Comparison of ENCODE assay signal across 8 mouse cellular contexts in genomic region chr12:3572581-3573397, GRCm38 (mm10). TPM values are rescaled to one million over a fixed set of nuclear protein-coding genes. Genes with fewer than 3 reads are reported as not detected.
DNase-seq lines count a peak whose midpoint lies in the region; ATAC-seq and TF ChIP-seq lines count a peak whose summit lies in the region.

No protein-coding gene starts in this region.

- TF ChIP-seq CTCF in C2C12 (IDR thresholded peaks at IDR 0.05; ENCODE audit: control insufficient read depth, insufficient read depth, insufficient read length): no peak
- TF ChIP-seq CTCF in lung, embryonic 14.5 days (IDR thresholded peaks at IDR 0.05; ENCODE audit: low read depth): no peak

- H3K4me2 ChIP-seq in heart, embryonic 14.5 days (ENCODE audit: low read length): peak overlapping the region; percentile 90
- H3K4me2 ChIP-seq in lung, embryonic 14.5 days: peak overlapping the region; percentile 70
- H3K4me2 ChIP-seq in neural tube, embryonic 14.5 days (ENCODE audit: low read depth, low read length): peak overlapping the region; percentile 75

- H3K79me3 ChIP-seq in C2C12 (ENCODE audit: low read depth): no peaks in the 10 kb centered on the region

- no peaks in the 10 kb centered on the region for H3K27me3 ChIP-seq in C2C12 (ENCODE audit: control insufficient read depth, insufficient read depth, insufficient read length)
- H3K27me3 ChIP-seq in heart, embryonic 14.5 days (ENCODE audit: control insufficient read depth, insufficient read depth, low read length): no peaks in the 10 kb centered on the region
- no peaks in the 10 kb centered on the region for H3K27me3 ChIP-seq in lung, embryonic 14.5 days (ENCODE audit: insufficient read depth, low read length)
- no peaks in the 10 kb centered on the region for H3K27me3 ChIP-seq in neural tube, embryonic 14.5 days (ENCODE audit: control insufficient read depth, insufficient read depth, low read length)

- H3ac ChIP-seq in C2C12 (ENCODE audit: control insufficient read depth, insufficient read length, low read depth): peak overlapping the region; percentile 76

- peaks cover 9% of the 10 kb centered on the region for H3K79me2 ChIP-seq in C2C12 (ENCODE audit: control insufficient read depth, insufficient read depth)

- peak; percentile 77 for DNase-seq in ZHBTc4 (ENCODE audit: low read depth, low spot score)
- peak; percentile 71 for DNase-seq in embryo, embryonic 10.5 days (ENCODE audit: low spot score)
- DNase-seq in kidney, postnatal 25 days: peak; percentile 62 to 88
- DNase-seq in lung, embryonic 14.5 days: peak; percentile 70
- DNase-seq in thymus, postnatal 4 days: peak; percentile 84

- peak overlapping the region; percentile 52 for H3K4me3 ChIP-seq in C2C12 (ENCODE audit: insufficient read depth, poor library complexity, severe bottlenecking)
- peak overlapping the region; percentile 83 to 93 for H3K4me3 ChIP-seq in heart, embryonic 14.5 days (ENCODE audit: control insufficient read depth in 1 of 2, insufficient read depth in 1 of 2, low read depth in 1 of 2, low read length in 2 of 2)
- peak overlapping the region; percentile 84 for H3K4me3 ChIP-seq in lung, embryonic 14.5 days (ENCODE audit: low read depth, low read length)
- H3K4me3 ChIP-seq in neural tube, embryonic 14.5 days (ENCODE audit: low read depth, low read length): peak overlapping the region; percentile 90

- H3K9ac ChIP-seq in heart, embryonic 14.5 days (ENCODE audit: low read length): peak overlapping the region; percentile 88
- peak overlapping the region; percentile 83 for H3K9ac ChIP-seq in lung, embryonic 14.5 days
- peak overlapping the region; percentile 95 for H3K9ac ChIP-seq in neural tube, embryonic 14.5 days (replicated peaks; ENCODE audit: low read depth, low read length)

- 2% methylated on average over 53 of the region's 53 CpGs for WGBS in heart, embryonic 14.5 days
- under 1% methylated on average over 53 of the region's 53 CpGs for WGBS in lung, embryonic 14.5 days
- under 1% methylated on average over 48 of the region's 53 CpGs for WGBS in neural tube, embryonic 14.5 days

- no peaks in the 10 kb centered on the region for H3K9me3 ChIP-seq in heart, embryonic 14.5 days (ENCODE audit: control insufficient read depth, low read length)
- H3K9me3 ChIP-seq in lung, embryonic 14.5 days (ENCODE audit: low read depth, low read length): no peaks in the 10 kb centered on the region
- no peaks in the 10 kb centered on the region for H3K9me3 ChIP-seq in neural tube, embryonic 14.5 days (ENCODE audit: control insufficient read depth, low read length)

- H3K36me3 ChIP-seq in C2C12 (ENCODE audit: control insufficient read depth, insufficient read depth): no peaks in the 10 kb centered on the region
- H3K36me3 ChIP-seq in heart, embryonic 14.5 days (ENCODE audit: control insufficient read depth, insufficient read depth, low read length): no peaks in the 10 kb centered on the region
- no peaks in the 10 kb centered on the region for H3K36me3 ChIP-seq in lung, embryonic 14.5 days (ENCODE audit: insufficient read depth)
- no peaks in the 10 kb centered on the region for H3K36me3 ChIP-seq in neural tube, embryonic 14.5 days (ENCODE audit: control insufficient read depth, insufficient read depth, low read length)

- peak overlapping the region; percentile 63 to 87; a peak in 3 of 4 replicates for H3K27ac ChIP-seq in heart, embryonic 14.5 days (replicated peaks in 1 of 2; ENCODE audit: control insufficient read depth in 1 of 2, insufficient read depth in 1 of 2, low read depth in 2 of 2, low read length in 2 of 2)
- peak overlapping the region; percentile 91 for H3K27ac ChIP-seq in lung, embryonic 14.5 days (ENCODE audit: low read depth)
- H3K27ac ChIP-seq in neural tube, embryonic 14.5 days (ENCODE audit: low read depth, low read length): peak overlapping the region; percentile 92

- ATAC-seq in heart, embryonic 14.5 days (ENCODE audit: insufficient number of reproducible peaks, insufficient read depth, low FRiP score, low read depth): peak; percentile 67
- peak; percentile 84 for ATAC-seq in lung, embryonic 14.5 days (ENCODE audit: insufficient read depth)
- ATAC-seq in neural tube, embryonic 14.5 days (ENCODE audit: low read depth): peak; percentile 90

- peaks cover 5 to 24% of the 10 kb centered on the region in 2 experiments for H3K4me1 ChIP-seq in heart, embryonic 14.5 days (ENCODE audit: control insufficient read depth in 2 of 2, insufficient read depth in 2 of 2, low read length in 2 of 2)
- no peaks in the 10 kb centered on the region for H3K4me1 ChIP-seq in lung, embryonic 14.5 days (ENCODE audit: insufficient read depth)
- H3K4me1 ChIP-seq in neural tube, embryonic 14.5 days (ENCODE audit: control insufficient read depth, insufficient read depth, low read length): peaks cover 10% of the 10 kb centered on the region; the same call in 1 of the 2 replicates

TF ChIP-seq in C2C12, 6 proteins besides CTCF, POLR2A, EP300 and RAD21:
- TF ChIP-seq MYOG (IDR thresholded peaks at IDR 0.05; ENCODE audit: control insufficient read depth, extremely low read depth, insufficient read length) (no peak), MYOD1 (IDR thresholded peaks at IDR 0.05; ENCODE audit: control insufficient read depth, insufficient read length, low read depth) (no peak), MAX (IDR thresholded peaks at IDR 0.05) (no peak), CEBPB (IDR thresholded peaks at IDR 0.05; ENCODE audit: low read depth) (no peak), USF1 (IDR thresholded peaks at IDR 0.05; ENCODE audit: low read depth) (no peak), FOSL1 (IDR thresholded peaks at IDR 0.05; ENCODE audit: insufficient read depth, low read length, poor library complexity, severe bottlenecking) (no peak)

RNA-seq across cellular contexts. Expression of gene Dtnb, which starts 0.6 kb away (rescaled TPM):
- 10.0 TPM for polyA plus RNA-seq in C2C12 (2012; fragmentation: generic; extraction: Trizol)
- polyA plus RNA-seq in heart, embryonic 14.5 days (2014; fragmentation: Nextera tagmentation; extraction: Ambion mirVana): 18.0 and 19.6 TPM in 2 replicates
- polyA plus RNA-seq in lung, embryonic 14.5 days (2014; fragmentation: Nextera tagmentation; extraction: Ambion mirVana): 36.5 and 41.1 TPM in 2 replicates
- 63.4 and 72.6 TPM in 2 replicates for polyA plus RNA-seq in neural tube, embryonic 14.5 days (2014; fragmentation: Nextera tagmentation; extraction: Ambion mirVana)

Comparison
In these comparisons a context has a peak if more than half of its experiments do, and no peak if none do; other contexts are left out.
1. Peak in every context shown above with its lines: DNase-seq, ATAC-seq, H3K4me3 ChIP-seq and H3K27ac ChIP-seq.